Mouse (Mus musculus) CH12.LX (cell line): ENCODE data around the gene Rtp2. TPM values are rescaled to one million over a fixed set of nuclear protein-coding genes. Genes with fewer than 3 reads are reported as not detected.

ENCODE experiments used
- DNase-seq: peaks from one replicate; pipeline ENCODE4 v3.0.0-alpha.2; 2013; ENCODE audit errors: extremely low read depth
- H3K27ac ChIP-seq: 2 replicates; pipeline ENCODE4 v1.5.1; 2012; ENCODE audit warnings: low read depth, mild to moderate bottlenecking, control low read depth, moderate library complexity; ENCODE audit not compliant: insufficient read depth
- H3K27me3 ChIP-seq: replicated peaks from 2 replicates; pipeline ENCODE3; 2012; ENCODE audit warnings: inconsistent platforms
- H3K36me3 ChIP-seq, 2 experiments: replicated peaks in 1 of 2; 2 replicates each; pipeline versions ENCODE3 to v1.6.1; 2012; ENCODE audit warnings: inconsistent platforms in 1 of 2, low read length in 1 of 2, mild to moderate bottlenecking in 1 of 2, mixed read lengths in 1 of 2, moderate library complexity in 1 of 2; ENCODE audit not compliant: control insufficient read depth in 1 of 2, insufficient read depth in 1 of 2
- H3K4me1 ChIP-seq, 2 experiments: 2 replicates each; pipeline ENCODE4 v1.6.1; 2012; ENCODE audit warnings: inconsistent platforms in 1 of 2, moderate library complexity in 1 of 2; ENCODE audit not compliant: insufficient read depth in 2 of 2, control insufficient read depth in 1 of 2
- H3K4me2 ChIP-seq: 2 replicates; pipeline ENCODE4 v1.6.1; 2012; ENCODE audit warnings: low read depth, mild to moderate bottlenecking, control low read depth; ENCODE audit not compliant: poor library complexity, insufficient read depth, severe bottlenecking
- H3K4me3 ChIP-seq, 3 experiments: fragments of 150-350 bp in 1 of 3; sonication (generic) in 1 of 3; replicated peaks in 1 of 3; 2 replicates each; pipeline versions ENCODE3 to v1.5.1; 2011 to 2012; ENCODE audit warnings: low read depth in 2 of 3, low read length in 2 of 3, mild to moderate bottlenecking in 2 of 3, moderate library complexity in 2 of 3, control low read depth in 1 of 3, improper control_type of control experiment in 1 of 3, inconsistent platforms in 1 of 3, mixed read lengths in 1 of 3; ENCODE audit not compliant: poor library complexity in 1 of 3
- H3K79me2 ChIP-seq: replicated peaks from 2 replicates; pipeline ENCODE4 v1.6.1; 2012; ENCODE audit warnings: mild to moderate bottlenecking, moderate library complexity; ENCODE audit not compliant: control insufficient read depth, poor library complexity, insufficient read depth, severe bottlenecking; ENCODE audit errors: extremely low read depth
- H3K9ac ChIP-seq: 2 replicates; pipeline ENCODE4 v1.6.1; 2012; ENCODE audit warnings: low read depth, mild to moderate bottlenecking, control low read depth, moderate library complexity; ENCODE audit not compliant: insufficient read depth
- H3K9me3 ChIP-seq: replicated peaks from 2 replicates; pipeline ENCODE3; 2012; ENCODE audit warnings: low read length, inconsistent platforms, mixed read lengths
- BHLHE40 ChIP-seq: IDR thresholded peaks from 2 replicates; pipeline ENCODE4 v1.6.1; 2011; ENCODE audit warnings: mild to moderate bottlenecking, low read depth, low read length, improper control_type of control experiment
- E2F4 ChIP-seq: IDR thresholded peaks from 2 replicates; pipeline ENCODE4 v1.6.1; 2011; ENCODE audit warnings: low read depth, low read length, improper control_type of control experiment; ENCODE audit not compliant: insufficient replicate concordance
- EP300 ChIP-seq: IDR thresholded peaks from 2 replicates; pipeline ENCODE4 v1.6.1; 2011; ENCODE audit warnings: low read length, improper control_type of control experiment
- ETS1 ChIP-seq: conservative IDR thresholded peaks from 2 replicates; pipeline ENCODE4 v1.6.1; 2012; ENCODE audit warnings: low read depth, mild to moderate bottlenecking, inconsistent platforms, low read length, improper control_type of control experiment, moderate library complexity
- IRF4 ChIP-seq: IDR thresholded peaks from 2 replicates; pipeline ENCODE4 v1.6.1; 2014; ENCODE audit warnings: low read depth, mild to moderate bottlenecking, inconsistent platforms, low read length, improper control_type of control experiment
- JUN ChIP-seq: IDR thresholded peaks from 2 replicates; pipeline ENCODE4 v1.6.1; 2011; ENCODE audit warnings: low read depth, mild to moderate bottlenecking, low read length, improper control_type of control experiment, moderate library complexity; ENCODE audit not compliant: insufficient read depth
- JUND ChIP-seq: conservative IDR thresholded peaks from 2 replicates; pipeline ENCODE4 v1.6.1; 2011; ENCODE audit warnings: low read depth, low read length, improper control_type of control experiment
- MAZ ChIP-seq: IDR thresholded peaks from 2 replicates; pipeline ENCODE4 v1.6.1; 2012; ENCODE audit warnings: low read depth, mild to moderate bottlenecking, inconsistent platforms, low read length, improper control_type of control experiment, moderate library complexity
- MEF2A ChIP-seq: IDR thresholded peaks from 2 replicates; pipeline ENCODE4 v1.6.1; 2014; ENCODE audit warnings: low read depth, mild to moderate bottlenecking, inconsistent platforms, low read length, improper control_type of control experiment, borderline replicate concordance
- MXI1 ChIP-seq: IDR thresholded peaks from 2 replicates; pipeline ENCODE4 v1.6.1; 2011; ENCODE audit warnings: mild to moderate bottlenecking, low read depth, low read length, improper control_type of control experiment
- MYC ChIP-seq: IDR thresholded peaks from 2 replicates; pipeline ENCODE4 v1.6.1; 2011; ENCODE audit warnings: low read depth, mild to moderate bottlenecking, improper control_type of control experiment, low read length
- POLR2AphosphoS2 ChIP-seq: IDR thresholded peaks from 2 replicates; pipeline ENCODE4 v1.6.1; 2011; ENCODE audit warnings: low read depth, low read length, improper control_type of control experiment
- RCOR1 ChIP-seq: conservative IDR thresholded peaks from 2 replicates; pipeline ENCODE4 v1.6.1; 2012; ENCODE audit warnings: low read depth, mild to moderate bottlenecking, inconsistent platforms, low read length, improper control_type of control experiment
- SIN3A ChIP-seq: IDR thresholded peaks from 2 replicates; pipeline ENCODE4 v1.6.1; 2012; ENCODE audit warnings: low read length, improper control_type of control experiment, inconsistent platforms
- SMC3 ChIP-seq: IDR thresholded peaks from 2 replicates; pipeline ENCODE4 v1.6.1; 2011; ENCODE audit warnings: low read depth, low read length, improper control_type of control experiment
- TBP ChIP-seq: conservative IDR thresholded peaks from 2 replicates; pipeline ENCODE4 v1.6.1; 2011; ENCODE audit warnings: low read depth, low read length, improper control_type of control experiment
- TCF12 ChIP-seq: IDR thresholded peaks from 2 replicates; pipeline ENCODE4 v1.6.1; 2014; ENCODE audit warnings: low read depth, mild to moderate bottlenecking, inconsistent platforms, low read length, improper control_type of control experiment
- USF1 ChIP-seq: IDR thresholded peaks from 2 replicates; pipeline ENCODE4 v1.6.1; 2014; ENCODE audit warnings: low read depth, mild to moderate bottlenecking, inconsistent platforms, low read length, improper control_type of control experiment
- USF2 ChIP-seq: conservative IDR thresholded peaks from 2 replicates; pipeline ENCODE4 v1.6.1; 2011; ENCODE audit warnings: low read depth, low read length, improper control_type of control experiment
- ZC3H11A ChIP-seq: IDR thresholded peaks from 2 replicates; pipeline ENCODE4 v1.6.1; 2012; ENCODE audit warnings: low read depth, mild to moderate bottlenecking, inconsistent platforms, low read length, improper control_type of control experiment
- ZMIZ1 ChIP-seq: IDR thresholded peaks from 2 replicates; pipeline ENCODE4 v1.6.1; 2012; ENCODE audit warnings: low read depth, mild to moderate bottlenecking, inconsistent platforms, low read length, improper control_type of control experiment
- ZNF384 ChIP-seq: IDR thresholded peaks from 2 replicates; pipeline ENCODE4 v1.6.1; 2012; ENCODE audit warnings: low read depth, low read length, improper control_type of control experiment, inconsistent platforms
- dilution Hi-C: fragments of 300-500 bp; cut with MboI; formaldehyde crosslinking; loops from 2 replicates; pipeline ENCODE4 v1.14.3; 2020; ENCODE audit warnings: low sequenced_read_pairs; ENCODE audit not compliant: extremely low pct_unique_long_range_greater_than_20kb, extremely low pct_ligation_motif_present
- in situ Hi-C: fragments of 300-500 bp; cut with MboI; formaldehyde crosslinking; loops from 3 replicates; pipeline ENCODE4 v1.14.3; 2019; ENCODE audit warnings: low sequenced_read_pairs, low pct_ligation_motif_present, low pct_unique_long_range_greater_than_20kb, mixed read lengths
- polyA plus RNA-seq: library from polyadenylated mRNA; unstranded; fragments of >175 nt; gene quantifications from 2 replicates; pipeline ENCODE4 v1.2.1, GENCODE M21; 2012; ENCODE audit warnings: low read depth; ENCODE audit not compliant: insufficient read length
- total RNA-seq, 2 experiments: library from RNA; depleted of rRNA; stranded (reverse); fragments of 300-350 nt in 1 of 2; fragments of >200 nt in 1 of 2; gene quantifications; 2 replicates each; pipeline ENCODE4 v1.2.3; 2012 to 2014

The Rtp2 gene
- total and polyA plus RNA-seq, 3 experiments, result not detected

DNA sequence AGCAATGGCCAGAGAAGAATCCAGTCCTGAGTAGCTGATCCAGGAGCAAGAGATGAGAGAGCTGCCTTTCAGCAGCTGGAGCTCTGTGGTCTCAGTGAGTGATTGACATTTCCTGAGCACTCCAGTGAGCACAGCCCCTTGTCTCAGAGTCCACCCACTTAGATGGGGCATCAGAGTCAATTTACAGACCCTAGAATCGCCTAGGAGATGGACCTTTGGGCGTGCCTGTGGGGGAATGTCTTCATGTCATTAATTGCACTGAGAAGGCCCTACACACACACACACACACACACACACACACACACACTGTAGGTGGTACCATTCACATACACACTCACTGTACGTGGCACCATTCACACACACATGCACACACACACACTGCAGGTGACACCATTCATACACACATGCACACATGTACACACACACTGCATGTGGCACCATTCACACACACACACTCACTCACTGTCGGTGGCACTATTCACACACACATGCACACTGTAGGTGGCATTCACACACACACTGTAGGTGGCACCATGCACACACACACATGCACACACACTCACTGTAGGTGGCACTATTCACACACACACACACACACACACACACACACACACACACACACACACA, 20.0 kb upstream of the Rtp2 start:
- Histone ChIP-seq H3K9me3 (no peaks in the 10 kb centered on the region), H3K27ac (no peak overlapping the region), H3K79me2 (no peaks in the 10 kb centered on the region), H3K4me2 (no peak overlapping the region), H3K4me1 (peaks cover 0 to 3% of the 10 kb centered on the region in 2 experiments; a peak in 1 of 4 replicates), H3K4me3 (no peak overlapping the region), H3K27me3 (no peaks in the 10 kb centered on the region), H3K36me3 (no peaks in the 10 kb centered on the region), H3K9ac (no peak overlapping the region)
- no peak for TF ChIP-seq BHLHE40
- TF ChIP-seq ZMIZ1, result no peak
- no peak for TF ChIP-seq SMC3
- TF ChIP-seq SIN3A, result no peak
- TF ChIP-seq MAZ, result no peak
- no peak for TF ChIP-seq ETS1
- TF ChIP-seq ZNF384, result no peak
- no peak for TF ChIP-seq JUN
- no peak for TF ChIP-seq ZC3H11A
- TF ChIP-seq MYC, result no peak
- no peak for TF ChIP-seq MEF2A
- no peak for TF ChIP-seq POLR2AphosphoS2
- TF ChIP-seq USF2, result no peak
- TF ChIP-seq JUND, result no peak
- no peak for TF ChIP-seq TCF12
- in situ Hi-C loops (no loop called here), dilution Hi-C loops (no loop called here)
- no peak for DNase-seq

DNA sequence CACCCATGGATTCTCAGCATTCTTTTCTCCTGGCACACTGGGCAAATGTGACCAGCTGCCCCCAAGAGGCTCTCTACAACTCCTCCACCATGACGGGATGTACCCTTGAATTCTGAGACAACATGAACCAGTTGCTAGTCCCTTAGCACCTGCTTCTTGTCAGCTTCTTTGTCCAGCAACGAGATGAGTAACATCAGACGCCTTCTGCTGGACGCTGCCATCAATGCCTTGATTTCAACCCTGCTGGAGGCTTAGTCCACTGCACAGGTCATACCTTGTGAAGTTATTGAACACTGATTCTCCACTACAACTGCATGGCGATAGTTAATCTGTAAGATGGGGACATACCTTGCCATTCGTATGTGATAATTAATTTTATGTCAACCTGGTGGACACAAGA, 15.5 kb upstream of the Rtp2 start:
- Histone ChIP-seq H3K4me1 (peaks cover 3% of the 10 kb centered on the region in 2 experiments; a peak in 2 of 4 replicates), H3K36me3 (no peaks in the 10 kb centered on the region), H3K9me3 (no peaks in the 10 kb centered on the region), H3K4me3 (no peak overlapping the region), H3K9ac (no peak overlapping the region), H3K79me2 (no peaks in the 10 kb centered on the region), H3K27ac (no peak overlapping the region), H3K27me3 (no peaks in the 10 kb centered on the region), H3K4me2 (no peak overlapping the region)
- DNase-seq, result no peak
- TF ChIP-seq RCOR1 (no peak), POLR2AphosphoS2 (no peak), ETS1 (no peak), USF1 (no peak), ZNF384 (no peak), SMC3 (no peak), USF2 (no peak), EP300 (no peak), TBP (no peak), E2F4 (no peak), MXI1 (no peak), MYC (no peak), IRF4 (no peak), JUN (no peak)
- in situ Hi-C loops, result no loop called here
- dilution Hi-C loops, result no loop called here
